Mouse (Mus musculus): Measurements from ENCODE around the gene Dis3l2.

DNA sequence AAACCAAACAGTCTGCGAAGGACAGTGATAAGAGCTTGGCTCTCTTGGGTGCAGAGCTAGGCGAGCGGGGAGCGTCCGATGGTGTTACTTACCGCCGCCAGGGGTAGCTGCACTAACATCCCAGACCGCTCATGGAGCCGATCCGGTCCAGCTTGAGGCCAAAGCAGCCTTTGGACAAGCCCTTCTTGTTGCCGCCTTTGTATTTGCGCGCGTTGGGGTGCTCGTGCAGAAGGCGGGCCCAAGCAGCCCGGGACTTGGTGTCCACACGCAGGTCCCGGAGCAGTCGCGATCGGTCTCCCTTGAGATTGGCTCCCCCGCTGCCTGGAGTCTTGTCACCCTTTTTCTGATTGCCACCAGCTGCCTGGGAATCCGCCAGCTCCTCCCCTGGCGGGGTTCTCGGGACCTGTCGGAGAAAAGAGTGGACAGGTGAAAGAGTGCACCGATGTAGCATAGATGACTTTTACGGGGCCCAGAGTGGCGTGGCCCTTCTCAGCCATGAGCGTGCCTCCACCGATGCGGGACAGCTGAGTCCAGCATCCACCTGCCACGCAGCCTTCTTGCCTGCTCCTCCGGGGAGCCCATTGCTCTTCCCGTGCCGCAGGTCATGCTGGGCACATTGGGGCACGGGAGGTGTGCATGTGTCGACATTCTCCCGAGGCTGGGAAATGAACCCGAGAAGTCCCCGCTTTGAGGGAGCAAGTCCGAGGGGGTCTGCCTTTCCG is 33.9 kb upstream of the Dis3l2 start:
- TF ChIP-seq RAD21 (IDR thresholded peaks at IDR 0.05; ENCODE audit: low read depth, low read length) (peak; percentile 70), CHD2 (IDR thresholded peaks at IDR 0.05; ENCODE audit: low read length) (no peak), TCF12 (IDR thresholded peaks at IDR 0.05; ENCODE audit: low read depth, low read length) (0 out of 2 replicates have a peak, but pooled peaks have one; percentile 16), JUN (IDR thresholded peaks at IDR 0.05; ENCODE audit: insufficient read depth, low read depth, low read length) (no peak), CTCF (conservative IDR thresholded peaks at IDR 0.05 in 1 of 2, IDR thresholded peaks at IDR 0.05 in 1 of 2; ENCODE audit: low read depth in 2 of 2, low read length in 2 of 2) (peak in 1 of 2 experiments; percentile 83; a peak in 3 of 4 replicates), ZKSCAN1 (IDR thresholded peaks at IDR 0.05; ENCODE audit: borderline replicate concordance, low read depth, low read length) (no peak), SIN3A (IDR thresholded peaks at IDR 0.05; ENCODE audit: low read length) (no peak; the same call in 1 of the 2 replicates), MYC (IDR thresholded peaks at IDR 0.05; ENCODE audit: low read depth, low read length) (no peak), USF1 (IDR thresholded peaks at IDR 0.05; ENCODE audit: low read depth, low read length) (no peak), NELFE (IDR thresholded peaks at IDR 0.05; ENCODE audit: low read depth, low read length) (no peak), GABPA (IDR thresholded peaks at IDR 0.05; ENCODE audit: insufficient replicate concordance, low read depth, low read length) (no peak), EP300 (IDR thresholded peaks at IDR 0.05; ENCODE audit: low read length) (no peak)

Data from CH12.LX (cell line).